Mouse (Mus musculus): ENCODE data around the gene Pradc1.

Gene Pradc1

GRCm38 (mm10) chr6:85451664-85452410 lies at the start of gene Pradc1:
Pradc1 (minus strand) TSS chr6:85451970.
- peak; percentile 98 for DNase-seq (ENCODE audit: low spot score)

GRCm38 (mm10) chr6:85500416-85500815 lies 48.6 kb upstream of the Pradc1 start:
- DNase-seq (ENCODE audit: low spot score): peak; percentile 43

- DNase-seq (ENCODE audit: low spot score): no peak
These were observed 46.4 kb upstream of the Pradc1 start for GRCm38 (mm10) chr6:85498147-85498546.

- DNase-seq (ENCODE audit: low spot score): no peak
These were observed 45.2 kb upstream of the Pradc1 start for GRCm38 (mm10) chr6:85496976-85497375.

GRCm38 (mm10) chr6:85491606-85492005 lies 39.8 kb upstream of the Pradc1 start:
- no peak for DNase-seq (ENCODE audit: low spot score)

GRCm38 (mm10) chr6:85490252-85490651 lies 38.5 kb upstream of the Pradc1 start:
- DNase-seq (ENCODE audit: low spot score): no peak

- no peak for DNase-seq (ENCODE audit: low spot score)
These were observed 37.9 kb upstream of the Pradc1 start for GRCm38 (mm10) chr6:85489717-85490116.

GRCm38 (mm10) chr6:85488510-85488909 lies 36.7 kb upstream of the Pradc1 start:
- no peak for DNase-seq (ENCODE audit: low spot score)

GRCm38 (mm10) chr6:85485738-85486137 lies 34.0 kb upstream of the Pradc1 start:
- no peak for DNase-seq (ENCODE audit: low spot score)

GRCm38 (mm10) chr6:85483843-85484721 lies 32.3 kb upstream of the Pradc1 start:
- no peak for DNase-seq (ENCODE audit: low spot score)

- DNase-seq (ENCODE audit: low spot score): no peak
These were observed 28.9 kb upstream of the Pradc1 start for GRCm38 (mm10) chr6:85480685-85481084.

GRCm38 (mm10) chr6:85479979-85480378 lies 28.2 kb upstream of the Pradc1 start:
- DNase-seq (ENCODE audit: low spot score): no peak

GRCm38 (mm10) chr6:85478416-85478815 lies 26.6 kb upstream of the Pradc1 start:
- no peak for DNase-seq (ENCODE audit: low spot score)

GRCm38 (mm10) chr6:85477366-85477917 lies 25.7 kb upstream of the Pradc1 start:
- peak; percentile 17 for DNase-seq (ENCODE audit: low spot score)

GRCm38 (mm10) chr6:85475581-85475980 lies 23.8 kb upstream of the Pradc1 start:
- no peak for DNase-seq (ENCODE audit: low spot score)

GRCm38 (mm10) chr6:85472542-85472941 lies 20.8 kb upstream of the Pradc1 start:
- no peak for DNase-seq (ENCODE audit: low spot score)

- DNase-seq (ENCODE audit: low spot score): peak; percentile 24
These were observed 20.2 kb upstream of the Pradc1 start for GRCm38 (mm10) chr6:85471962-85472361.

GRCm38 (mm10) chr6:85469660-85470430 lies 18.1 kb upstream of the Pradc1 start:
- DNase-seq (ENCODE audit: low spot score): no peak

GRCm38 (mm10) chr6:85465381-85465780 lies 13.6 kb upstream of the Pradc1 start:
- DNase-seq (ENCODE audit: low spot score): peak; percentile 49

- DNase-seq (ENCODE audit: low spot score): no peak
These were observed 7.9 kb upstream of the Pradc1 start for GRCm38 (mm10) chr6:85459621-85460020.

- DNase-seq (ENCODE audit: low spot score): peak; percentile 65
These were observed 1.0 kb upstream of the Pradc1 start for GRCm38 (mm10) chr6:85452816-85453215.

- no peak for DNase-seq (ENCODE audit: low spot score)
These were observed 568 bp upstream of the Pradc1 start for GRCm38 (mm10) chr6:85452411-85452665.

All from MN1 (cell line).